Mouse (Mus musculus): ENCODE measurements around the gene Hmcn2.

GRCm38 (mm10) chr2:31270470-31270869 lies 43.7 kb upstream of the Hmcn2 start:
- TF ChIP-seq FLI1 (IDR thresholded peaks at IDR 0.05; ENCODE audit: low read length) (no peak), GATA1 (IDR thresholded peaks at IDR 0.05; ENCODE audit: borderline replicate concordance, low read length) (no peak)
